Mouse (Mus musculus) heart, postnatal 0 days (tissue): Measurements from ENCODE around the gene Jrkl. TPM values are rescaled to one million over a fixed set of nuclear protein-coding genes. Genes with fewer than 3 reads are reported as not detected.

Source experiments
- ATAC-seq: fragments of 200-750 bp; cut with Nextera tagmentation; 2 replicates; pipeline ENCODE4 v1.8.0; 2017; ENCODE audit warnings: low read depth, moderate number of reproducible peaks, moderate library complexity; ENCODE audit not compliant: insufficient read depth
- DNase-seq: peaks from one replicate; pipeline ENCODE4 v3.0.0-alpha.2; 2016; ENCODE audit warnings: low spot score
- H3K27ac ChIP-seq: fragments of 300-500 bp; sonication (generic); 2 replicates; pipeline ENCODE4 v1.5.1; 2014; ENCODE audit warnings: low read depth, mild to moderate bottlenecking
- H3K27me3 ChIP-seq: fragments of 300-500 bp; sonication (generic); 2 replicates; pipeline ENCODE4 v1.6.1; 2014; ENCODE audit warnings: low read length, mixed read lengths; ENCODE audit not compliant: control insufficient read depth, insufficient read depth
- H3K36me3 ChIP-seq: fragments of 300-500 bp; sonication (generic); replicated peaks from 2 replicates; pipeline ENCODE4 v1.6.1; 2014; ENCODE audit warnings: low read length, mixed read lengths; ENCODE audit not compliant: control insufficient read depth, insufficient read depth
- H3K4me1 ChIP-seq: fragments of 300-500 bp; sonication (generic); 2 replicates; pipeline ENCODE4 v1.6.1; 2014; ENCODE audit warnings: antibody characterized with exemption; ENCODE audit not compliant: control insufficient read depth, insufficient read depth
- H3K4me2 ChIP-seq: fragments of 300-500 bp; sonication (generic); 2 replicates; pipeline ENCODE4 v1.6.1; 2014; ENCODE audit warnings: low read depth, mild to moderate bottlenecking, low read length, moderate library complexity
- H3K4me3 ChIP-seq: fragments of 300-500 bp; sonication (generic); 2 replicates; pipeline ENCODE4 v1.5.1; 2014; ENCODE audit warnings: low read depth, low read length
- H3K9ac ChIP-seq: fragments of 300-500 bp; sonication (generic); replicated peaks from 2 replicates; pipeline ENCODE4 v1.6.1; 2014; ENCODE audit warnings: low read depth, low read length, mixed read lengths
- H3K9me3 ChIP-seq: fragments of 300-500 bp; sonication (generic); replicated peaks from 2 replicates; pipeline ENCODE4 v1.6.1; 2016; ENCODE audit warnings: low read length; ENCODE audit not compliant: control insufficient read depth
- CTCF ChIP-seq: IDR thresholded peaks from 2 replicates; pipeline ENCODE4 v1.5.1; 2016; ENCODE audit warnings: antibody characterized with exemption, control low read depth, low read depth
- EP300 ChIP-seq: IDR thresholded peaks from 2 replicates; pipeline ENCODE4 v1.6.1; 2016; ENCODE audit warnings: antibody characterized with exemption, low read depth
- WGBS: fragments of 180-500 bp; shearing (Covaris S2); extraction: QIAGEN DNeasy Blood & Tissue Kit; methylation state at CpG from one replicate; pipeline ENCODE4 v1.1.7; 2014; 5-methylcytosine and 5-hydroxymethylcytosine counted together
- polyA plus RNA-seq: library from polyadenylated mRNA; unstranded; fragments of >200 nt; fragmentation: Nextera tagmentation; extraction: Ambion mirVana; gene quantifications from 2 replicates; pipeline ENCODE4 v1.2.1, GENCODE M21; 2015
- total RNA-seq: library from RNA; depleted of rRNA; stranded (reverse); fragments of >200 nt; gene quantifications from 2 replicates; pipeline ENCODE4 v1.2.3, GENCODE M21; 2014; ENCODE audit warnings: low replicate concordance

The Jrkl gene
- total and polyA plus RNA-seq, 2 experiments from 2014 or later: 5.5 to 8.1 TPM

DNA sequence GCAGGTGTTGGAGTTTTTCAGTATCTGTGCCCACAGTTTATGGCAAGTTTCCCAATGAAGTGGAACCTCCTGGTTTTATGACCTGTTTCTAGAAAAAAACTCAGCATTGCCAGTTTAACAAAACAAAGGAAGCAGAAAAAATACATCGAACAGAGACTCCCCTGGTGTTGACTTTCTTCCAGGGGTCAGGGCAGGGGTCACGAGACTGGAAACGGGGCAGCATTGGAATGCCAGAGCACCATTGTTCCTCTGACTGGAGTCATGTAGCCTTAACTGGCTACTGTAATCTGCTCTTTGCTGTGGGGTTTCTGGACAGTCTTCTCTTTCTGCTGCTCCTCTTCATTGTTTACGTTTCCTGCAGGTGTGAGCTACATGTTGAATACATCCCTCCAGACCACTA, 15.1 kb downstream of the Jrkl start:
- Histone ChIP-seq H3K27me3 (no peaks in the 10 kb centered on the region), H3K36me3 (no peaks in the 10 kb centered on the region), H3K4me1 (no peaks in the 10 kb centered on the region), H3K4me2 (no peak overlapping the region), H3K9me3 (peaks cover 6% of the 10 kb centered on the region; the same call in 1 of the 2 replicates), H3K27ac (no peak overlapping the region), H3K4me3 (no peak overlapping the region), H3K9ac (no peak overlapping the region)
- ATAC-seq: no peak
- 15% methylated on average over 4 of the region's 4 CpGs for WGBS
- TF ChIP-seq EP300: no peak
- no peak for TF ChIP-seq CTCF
- DNase-seq: no peak

DNA sequence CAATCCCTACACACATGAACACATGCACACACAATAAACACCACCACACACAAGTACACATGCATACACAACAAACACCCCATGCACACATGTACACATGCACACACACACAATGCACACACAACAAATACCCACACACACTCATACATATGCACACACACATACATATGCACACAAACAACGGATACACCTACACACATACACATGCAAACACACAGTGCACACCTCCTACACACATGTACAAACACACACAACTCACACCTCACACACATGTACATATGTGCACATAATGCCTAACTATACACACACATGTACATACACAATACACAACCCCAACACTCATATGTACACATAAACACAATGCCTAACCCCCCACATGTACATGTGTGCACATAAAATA, 19.8 kb downstream of the Jrkl start:
- WGBS: 81% methylated on average over 1 of the region's 1 CpGs
- TF ChIP-seq EP300 (no peak), CTCF (no peak)

GRCm38 (mm10) chr9:13206369-13206768, 39.3 kb downstream of the Jrkl start:
- Histone ChIP-seq H3K9ac (no peak overlapping the region), H3K4me1 (no peaks in the 10 kb centered on the region), H3K27me3 (no peaks in the 10 kb centered on the region), H3K36me3 (no peaks in the 10 kb centered on the region), H3K27ac (no peak overlapping the region), H3K4me3 (no peak overlapping the region), H3K4me2 (no peak overlapping the region), H3K9me3 (no peaks in the 10 kb centered on the region)
- DNase-seq (no peak), ATAC-seq (no peak)
- 73% methylated on average over 2 of the region's 2 CpGs for WGBS
- TF ChIP-seq EP300 (no peak), CTCF (no peak)

More for the DNA sequence above, 19.8 kb downstream of the Jrkl start:
- Histone ChIP-seq H3K4me2 (no peak overlapping the region), H3K27me3 (no peaks in the 10 kb centered on the region), H3K36me3 (no peaks in the 10 kb centered on the region), H3K9ac (no peak overlapping the region), H3K4me1 (no peaks in the 10 kb centered on the region), H3K9me3 (peaks cover 6% of the 10 kb centered on the region; the same call in 1 of the 2 replicates), H3K4me3 (no peak overlapping the region), H3K27ac (no peak overlapping the region)
- no peak for DNase-seq
- ATAC-seq: no peak

DNA sequence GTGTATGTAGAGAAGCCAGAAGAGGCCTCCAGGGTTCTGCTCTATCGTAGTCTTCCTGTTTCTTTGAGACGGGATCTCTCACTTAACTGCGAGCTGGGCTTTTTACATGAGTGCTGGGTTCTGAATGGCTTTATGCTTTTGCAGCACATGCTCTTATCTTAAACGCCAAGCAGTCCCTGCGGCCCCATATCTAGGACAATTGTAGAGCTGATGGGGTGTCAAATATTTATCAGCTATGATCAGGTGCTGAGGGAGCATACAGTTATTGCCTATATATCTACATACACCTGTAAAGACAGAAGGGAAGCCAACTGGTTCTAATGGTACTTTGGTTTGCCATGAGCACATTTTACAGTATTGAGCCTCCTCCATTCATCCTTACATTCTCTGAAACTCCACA, 41.9 kb downstream of the Jrkl start:
- 59% methylated on average over 5 of the region's 5 CpGs for WGBS
- H3K4me3 ChIP-seq: no peak overlapping the region
- no peak overlapping the region for H3K9ac ChIP-seq
- no peaks in the 10 kb centered on the region for H3K27me3 ChIP-seq
- ATAC-seq (no peak), DNase-seq (no peak)
- peaks cover 11% of the 10 kb centered on the region; the same call in 1 of the 2 replicates for H3K4me1 ChIP-seq
- TF ChIP-seq CTCF: no peak
- no peak for TF ChIP-seq EP300
- no peaks in the 10 kb centered on the region for H3K9me3 ChIP-seq
- H3K36me3 ChIP-seq: no peaks in the 10 kb centered on the region
- H3K27ac ChIP-seq: no peak overlapping the region
- no peak overlapping the region for H3K4me2 ChIP-seq

GRCm38 (mm10) chr9:13203109-13203508, 42.5 kb downstream of the Jrkl start:
- H3K36me3 ChIP-seq: no peaks in the 10 kb centered on the region
- H3K4me2 ChIP-seq: no peak overlapping the region
- TF ChIP-seq EP300 (no peak), CTCF (no peak)
- H3K27ac ChIP-seq: no peak overlapping the region
- H3K4me3 ChIP-seq: no peak overlapping the region
- no peak overlapping the region for H3K9ac ChIP-seq
- no peaks in the 10 kb centered on the region for H3K9me3 ChIP-seq
- peaks cover 11% of the 10 kb centered on the region; the same call in 1 of the 2 replicates for H3K4me1 ChIP-seq
- no peaks in the 10 kb centered on the region for H3K27me3 ChIP-seq
- ATAC-seq: no peak
- no peak for DNase-seq
- 89% methylated on average over 1 of the region's 1 CpGs for WGBS

- TF ChIP-seq EP300 (no peak), CTCF (no peak)
- Histone ChIP-seq H3K4me1 (peaks cover 11% of the 10 kb centered on the region; the same call in 1 of the 2 replicates), H3K27me3 (no peaks in the 10 kb centered on the region), H3K4me2 (0 out of 2 replicates have a peak overlapping the region, but pooled peaks have one; percentile 11), H3K9ac (no peak overlapping the region), H3K4me3 (no peak overlapping the region), H3K36me3 (no peaks in the 10 kb centered on the region), H3K9me3 (no peaks in the 10 kb centered on the region), H3K27ac (no peak overlapping the region)
- WGBS: 14% methylated on average over 3 of the region's 3 CpGs
- DNase-seq: peak; percentile 49
- peak; percentile 68 for ATAC-seq
Measured at GRCm38 (mm10) chr9:13200079-13200478, 45.5 kb downstream of the Jrkl start.
